Mouse (Mus musculus): ENCODE data around the gene Oit1.

GRCm38 (mm10) chr14:8398507-8398906, 20.0 kb upstream of the Oit1 start:
- TF ChIP-seq CTCF (IDR thresholded peaks at IDR 0.05; ENCODE audit: low read depth, low read length): no peak
- no peak for TF ChIP-seq POLR2A (IDR thresholded peaks at IDR 0.05; ENCODE audit: extremely low read depth, insufficient read depth, low read length)
